Mouse (Mus musculus): ENCODE results near the gene Sv2c. TPM values are rescaled to one million over a fixed set of nuclear protein-coding genes. Genes with fewer than 3 reads are reported as not detected.

Sv2c gene
- polyA plus RNA-seq, 1 experiment from 2014 or later = 58.0 TPM

- Histone ChIP-seq H3K36me3 (ENCODE audit: control insufficient read depth, insufficient read depth, low read length) (no peaks in the 10 kb centered on the region), H3K4me2 (ENCODE audit: low read depth, low read length) (no peak overlapping the region), H3K27me3 (ENCODE audit: control insufficient read depth, insufficient read depth, low read length) (no peaks in the 10 kb centered on the region), H3K9me3 (ENCODE audit: control insufficient read depth, low read length) (no peaks in the 10 kb centered on the region), H3K4me1 (ENCODE audit: control insufficient read depth, insufficient read depth, low read length) (no peaks in the 10 kb centered on the region), H3K27ac (ENCODE audit: low read depth, low read length) (no peak overlapping the region), H3K4me3 (ENCODE audit: low read depth, low read length) (no peak overlapping the region), H3K9ac (replicated peaks; ENCODE audit: low read depth, low read length) (no peak overlapping the region)
- ATAC-seq (ENCODE audit: low read depth) = no peak
- 74% methylated on average over 6 of the region's 6 CpGs for WGBS
Observed at GRCm38 (mm10) chr13:95966791-95967190, 165.6 kb downstream of the Sv2c start.

DNA sequence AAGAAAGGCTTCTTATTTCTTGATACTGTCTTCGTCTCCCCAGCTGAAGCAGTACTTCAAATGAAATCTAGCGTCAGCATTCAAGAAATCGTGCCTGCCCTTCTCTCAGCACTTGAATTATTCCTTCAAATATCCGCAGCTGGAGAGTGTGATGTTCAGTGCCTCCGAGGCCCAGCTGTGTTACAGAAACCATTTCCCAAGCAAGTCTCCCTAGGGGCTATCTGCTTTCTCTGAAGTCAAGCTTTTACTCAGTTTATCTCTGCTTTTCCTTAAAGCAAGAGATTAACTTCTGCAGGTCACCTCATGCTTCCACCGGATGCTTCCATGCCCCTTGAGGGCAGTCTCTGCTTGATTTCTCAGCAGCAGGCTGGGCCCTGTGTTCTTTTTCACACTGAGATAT, 166.8 kb downstream of the Sv2c start:
- Histone ChIP-seq H3K4me2 (ENCODE audit: low read depth, low read length) (no peak overlapping the region), H3K36me3 (ENCODE audit: control insufficient read depth, insufficient read depth, low read length) (no peaks in the 10 kb centered on the region), H3K9me3 (ENCODE audit: control insufficient read depth, low read length) (no peaks in the 10 kb centered on the region), H3K4me1 (ENCODE audit: control insufficient read depth, insufficient read depth, low read length) (peaks cover 5% of the 10 kb centered on the region; the same call in 1 of the 2 replicates), H3K4me3 (ENCODE audit: low read depth, low read length) (no peak overlapping the region), H3K9ac (replicated peaks; ENCODE audit: low read depth, low read length) (no peak overlapping the region), H3K27ac (ENCODE audit: low read depth, low read length) (no peak overlapping the region), H3K27me3 (ENCODE audit: control insufficient read depth, insufficient read depth, low read length) (no peaks in the 10 kb centered on the region)
- WGBS = 65% methylated on average over 6 of the region's 6 CpGs
- no peak for ATAC-seq (ENCODE audit: low read depth)

GRCm38 (mm10) chr13:95965162-95965561, 167.2 kb downstream of the Sv2c start:
- WGBS = 84% methylated on average over 10 of the region's 10 CpGs
- Histone ChIP-seq H3K4me2 (ENCODE audit: low read depth, low read length) (no peak overlapping the region), H3K9me3 (ENCODE audit: control insufficient read depth, low read length) (no peaks in the 10 kb centered on the region), H3K27ac (ENCODE audit: low read depth, low read length) (no peak overlapping the region), H3K36me3 (ENCODE audit: control insufficient read depth, insufficient read depth, low read length) (no peaks in the 10 kb centered on the region), H3K4me1 (ENCODE audit: control insufficient read depth, insufficient read depth, low read length) (peaks cover 6% of the 10 kb centered on the region; the same call in 1 of the 2 replicates), H3K27me3 (ENCODE audit: control insufficient read depth, insufficient read depth, low read length) (no peaks in the 10 kb centered on the region), H3K4me3 (ENCODE audit: low read depth, low read length) (no peak overlapping the region), H3K9ac (replicated peaks; ENCODE audit: low read depth, low read length) (no peak overlapping the region)
- no peak for ATAC-seq (ENCODE audit: low read depth)

GRCm38 (mm10) chr13:95964226-95964625, 168.2 kb downstream of the Sv2c start:
- peaks cover 9% of the 10 kb centered on the region; the same call in 1 of the 2 replicates for H3K4me1 ChIP-seq (ENCODE audit: control insufficient read depth, insufficient read depth, low read length)
- no peaks in the 10 kb centered on the region for H3K36me3 ChIP-seq (ENCODE audit: control insufficient read depth, insufficient read depth, low read length)
- ATAC-seq (ENCODE audit: low read depth) = no peak
- no peaks in the 10 kb centered on the region for H3K27me3 ChIP-seq (ENCODE audit: control insufficient read depth, insufficient read depth, low read length)
- H3K27ac ChIP-seq (ENCODE audit: low read depth, low read length) = no peak overlapping the region
- no peak overlapping the region for H3K9ac ChIP-seq (replicated peaks; ENCODE audit: low read depth, low read length)
- H3K4me2 ChIP-seq (ENCODE audit: low read depth, low read length) = no peak overlapping the region
- no peak overlapping the region for H3K4me3 ChIP-seq (ENCODE audit: low read depth, low read length)
- 65% methylated on average over 8 of the region's 8 CpGs for WGBS
- H3K9me3 ChIP-seq (ENCODE audit: control insufficient read depth, low read length) = no peaks in the 10 kb centered on the region

GRCm38 (mm10) chr13:95963671-95964070, 168.7 kb downstream of the Sv2c start:
- no peak for ATAC-seq (ENCODE audit: low read depth)
- Histone ChIP-seq H3K27me3 (ENCODE audit: control insufficient read depth, insufficient read depth, low read length) (no peaks in the 10 kb centered on the region), H3K36me3 (ENCODE audit: control insufficient read depth, insufficient read depth, low read length) (no peaks in the 10 kb centered on the region), H3K9me3 (ENCODE audit: control insufficient read depth, low read length) (no peaks in the 10 kb centered on the region), H3K9ac (replicated peaks; ENCODE audit: low read depth, low read length) (no peak overlapping the region), H3K4me2 (ENCODE audit: low read depth, low read length) (no peak overlapping the region), H3K27ac (ENCODE audit: low read depth, low read length) (no peak overlapping the region), H3K4me1 (ENCODE audit: control insufficient read depth, insufficient read depth, low read length) (peaks cover 9% of the 10 kb centered on the region; the same call in 1 of the 2 replicates), H3K4me3 (ENCODE audit: low read depth, low read length) (no peak overlapping the region)
- 96% methylated on average over 1 of the region's 1 CpGs for WGBS

GRCm38 (mm10) chr13:95961905-95962304, 170.5 kb downstream of the Sv2c start:
- Histone ChIP-seq H3K9ac (replicated peaks; ENCODE audit: low read depth, low read length) (no peak overlapping the region), H3K36me3 (ENCODE audit: control insufficient read depth, insufficient read depth, low read length) (no peaks in the 10 kb centered on the region), H3K4me1 (ENCODE audit: control insufficient read depth, insufficient read depth, low read length) (peaks cover 9% of the 10 kb centered on the region; the same call in 1 of the 2 replicates), H3K27me3 (ENCODE audit: control insufficient read depth, insufficient read depth, low read length) (no peaks in the 10 kb centered on the region), H3K27ac (ENCODE audit: low read depth, low read length) (no peak overlapping the region), H3K9me3 (ENCODE audit: control insufficient read depth, low read length) (no peaks in the 10 kb centered on the region), H3K4me3 (ENCODE audit: low read depth, low read length) (no peak overlapping the region), H3K4me2 (ENCODE audit: low read depth, low read length) (peak overlapping the region; percentile 50)
- WGBS = 11% methylated on average over 7 of the region's 7 CpGs
- ATAC-seq (ENCODE audit: low read depth) = 0 out of 2 replicates have a peak, but pooled peaks have one; percentile 44

- peak; percentile 57; the same call in 1 of the 2 replicates for ATAC-seq (ENCODE audit: low read depth)
- H3K4me2 ChIP-seq (ENCODE audit: low read depth, low read length) = peak overlapping the region; percentile 50
- H3K4me1 ChIP-seq (ENCODE audit: control insufficient read depth, insufficient read depth, low read length) = peaks cover 9% of the 10 kb centered on the region; the same call in 1 of the 2 replicates
- H3K36me3 ChIP-seq (ENCODE audit: control insufficient read depth, insufficient read depth, low read length) = no peaks in the 10 kb centered on the region
- H3K27me3 ChIP-seq (ENCODE audit: control insufficient read depth, insufficient read depth, low read length) = no peaks in the 10 kb centered on the region
- H3K9me3 ChIP-seq (ENCODE audit: control insufficient read depth, low read length) = no peaks in the 10 kb centered on the region
- H3K9ac ChIP-seq (replicated peaks; ENCODE audit: low read depth, low read length) = no peak overlapping the region
- H3K27ac ChIP-seq (ENCODE audit: low read depth, low read length) = no peak overlapping the region
- H3K4me3 ChIP-seq (ENCODE audit: low read depth, low read length) = peak overlapping the region; percentile 23
- 12% methylated on average over 29 of the region's 29 CpGs for WGBS
Observed at GRCm38 (mm10) chr13:95961191-95961791, 171.1 kb downstream of the Sv2c start.

GRCm38 (mm10) chr13:95960477-95961185, 171.7 kb downstream of the Sv2c start:
- Histone ChIP-seq H3K4me1 (ENCODE audit: control insufficient read depth, insufficient read depth, low read length) (peaks cover 9% of the 10 kb centered on the region; the same call in 1 of the 2 replicates), H3K9me3 (ENCODE audit: control insufficient read depth, low read length) (no peaks in the 10 kb centered on the region), H3K27me3 (ENCODE audit: control insufficient read depth, insufficient read depth, low read length) (no peaks in the 10 kb centered on the region), H3K4me3 (ENCODE audit: low read depth, low read length) (peak overlapping the region; percentile 23), H3K4me2 (ENCODE audit: low read depth, low read length) (peak overlapping the region; percentile 50), H3K9ac (replicated peaks; ENCODE audit: low read depth, low read length) (no peak overlapping the region), H3K36me3 (ENCODE audit: control insufficient read depth, insufficient read depth, low read length) (no peaks in the 10 kb centered on the region), H3K27ac (ENCODE audit: low read depth, low read length) (no peak overlapping the region)
- no peak for ATAC-seq (ENCODE audit: low read depth)
- 6% methylated on average over 10 of the region's 10 CpGs for WGBS

Measured in neural tube, embryonic 14.5 days (tissue).